Comparison of ENCODE assay signal across 9 mouse cellular contexts in genomic region chr11:96875745-96876144, GRCm38 (mm10). TPM values are rescaled to one million over a fixed set of nuclear protein-coding genes. Genes with fewer than 3 reads are reported as not detected.
DNase-seq lines count a peak whose midpoint lies in the region; ATAC-seq and TF ChIP-seq lines count a peak whose summit lies in the region.
"Had no signal": no experiment of that assay in that cellular context is flagged by ENCODE, and none has a peak within 500 bp of the region (broad histone marks: within the 10 kb centered on the region; RNA-seq: fewer than 3 reads in every experiment).

No protein-coding gene starts in this region.

- H3K36me3 ChIP-seq in hindbrain, embryonic 13.5 days, result no peaks in the 10 kb centered on the region

- intact Hi-C loops in left cerebral cortex, adult 2 months (cut with DNase I), result no loop called here

- TF ChIP-seq CTCF in left cerebral cortex, adult 2 months (IDR thresholded peaks at IDR 0.05), result no peak

- no peaks in the 10 kb centered on the region for H3K27me3 ChIP-seq in hindbrain, embryonic 13.5 days

- peak overlapping the region; percentile 28 for H3K4me3 ChIP-seq in hindbrain, embryonic 13.5 days
- H3K4me3 ChIP-seq in left cerebral cortex, adult 2 months, result peak overlapping the region; percentile 44

- ATAC-seq in hindbrain, embryonic 13.5 days (ENCODE audit: low FRiP score), result peak; percentile 91
- ATAC-seq in inflammation-experienced regulatory T-cells, adult 6 months, result no peak

- peak; percentile 52 for DNase-seq in NIH3T3 (ENCODE audit: low read depth)
- DNase-seq in cerebellum, adult 9-10 months, result peak; percentile 42
- peak; percentile 58 to 87 for DNase-seq in frontal cortex, adult 2 months (ENCODE audit: extremely low spot score in 1 of 2, low spot score in 1 of 2)
- peak; percentile 89 for DNase-seq in left cerebral cortex, adult 2 months (ENCODE audit: extremely low spot score in 1 of 2, low spot score in 2 of 2)
- DNase-seq in lung, postnatal 36 days, result peak; percentile 49
- peak; percentile 85 for DNase-seq in right cerebral cortex, adult 2 months (ENCODE audit: low spot score in 2 of 2)

- H3K4me2 ChIP-seq in hindbrain, embryonic 13.5 days, result peak overlapping the region; percentile 49

- peak overlapping the region; percentile 100 for H3K27ac ChIP-seq in hindbrain, embryonic 13.5 days
- H3K27ac ChIP-seq in left cerebral cortex, adult 2 months, result no peak overlapping the region

- H3K9me3 ChIP-seq in hindbrain, embryonic 13.5 days, result no peaks in the 10 kb centered on the region

- peaks cover 76% of the 10 kb centered on the region for H3K4me1 ChIP-seq in hindbrain, embryonic 13.5 days (replicated peaks)

- H3K9ac ChIP-seq in hindbrain, embryonic 13.5 days, result peak overlapping the region; percentile 19

- under 1% methylated on average over 35 of the region's 35 CpGs for WGBS in hindbrain, embryonic 13.5 days

RNA-seq across cellular contexts. Expression of gene Copz2, which starts 26.1 kb away (rescaled TPM):
- polyA plus RNA-seq in frontal cortex, adult 2 months (2012; rRNA removed), result 13.3 and 16.2 TPM in 2 replicates
- polyA plus RNA-seq in hindbrain, embryonic 13.5 days (2015; fragmentation: Nextera tagmentation; extraction: Ambion mirVana), result 27.3 and 31.7 TPM in 2 replicates
- total RNA-seq in left cerebral cortex, adult 2 months (2021), result 1 to 10 TPM; 4.8 to 5.0 TPM
- polyA plus RNA-seq in inflammation-experienced regulatory T-cells, adult 6 months (2017; shearing (Covaris generic)), result not detected

RNA-seq across cellular contexts. Expression of gene Cdk5rap3, which starts 40.6 kb away (rescaled TPM):
- 37.8 and 45.8 TPM in 2 replicates for polyA plus RNA-seq in frontal cortex, adult 2 months (2012; rRNA removed)
- 92.9 and 100 TPM in 2 replicates for polyA plus RNA-seq in hindbrain, embryonic 13.5 days (2015; fragmentation: Nextera tagmentation; extraction: Ambion mirVana)
- total RNA-seq in left cerebral cortex, adult 2 months (2021), result 10 to 100 TPM; 28.6 to 30.0 TPM
- polyA plus RNA-seq in inflammation-experienced regulatory T-cells, adult 6 months (2017; shearing (Covaris generic)), result 100 to 1,000 TPM in 1 of 3 experiments, 10 to 100 TPM in 2; 93.2 to 124 (median 96.9) TPM

RNA-seq across cellular contexts. Expression of gene Nfe2l1, which starts 46.0 kb away (rescaled TPM):
- 184 and 186 TPM in 2 replicates for polyA plus RNA-seq in frontal cortex, adult 2 months (2012; rRNA removed)
- 69.8 and 72.6 TPM in 2 replicates for polyA plus RNA-seq in hindbrain, embryonic 13.5 days (2015; fragmentation: Nextera tagmentation; extraction: Ambion mirVana)
- total RNA-seq in left cerebral cortex, adult 2 months (2021), result 100 to 1,000 TPM; 281 to 290 TPM
- polyA plus RNA-seq in inflammation-experienced regulatory T-cells, adult 6 months (2017; shearing (Covaris generic)), result 10 to 100 TPM; 17.8 to 21.4 (median 20.7) TPM

RNA-seq across cellular contexts. Expression of gene Prr15l, which starts 52.2 kb away (rescaled TPM):
- not detected in 2 replicates for polyA plus RNA-seq in frontal cortex, adult 2 months (2012; rRNA removed)
- polyA plus RNA-seq in hindbrain, embryonic 13.5 days (2015; fragmentation: Nextera tagmentation; extraction: Ambion mirVana), result 0.29 and 0.43 TPM in 2 replicates
- not detected for total RNA-seq in left cerebral cortex, adult 2 months (2021)
- polyA plus RNA-seq in inflammation-experienced regulatory T-cells, adult 6 months (2017; shearing (Covaris generic)), result under 1 TPM; 0.21 to 0.62 (median 0.40) TPM
- total RNA-seq: gastrocnemius, adult 8-10 months had no signal

Comparison
In these comparisons a context has a peak if more than half of its experiments do, and no peak if none do; other contexts are left out.
1. RNA of gene Copz2, which starts 26.1 kb away (polyA plus RNA-seq): 27.3 to 31.7 TPM in hindbrain, embryonic 13.5 days and 13.3 to 16.2 TPM in frontal cortex, adult 2 months; not detected in inflammation-experienced regulatory T-cells, adult 6 months; every median in the first group is over 10 times any median in the second.
2. Peak in every context shown above with its lines, with median percentiles within 50 percentile points of each other: DNase-seq.